Mouse (Mus musculus) hindbrain, embryonic 11.5 days (tissue): ENCODE measurements at regions not wholly inside any gene's neighbourhood (a gene's known extent, or its start where the extent isn't known, plus 50 kb on each side); places are given as distances from the start of the nearest gene placed in this dataset.
A peak's percentile ranks its signal among the peaks of the same experiment; 100 is the strongest.
"Not testable (repeated sequence)": the region's sequence is repeated elsewhere in the genome, so short reads cannot be mapped to it uniquely, and the experiment has no call there.

Experiments
- ATAC-seq: fragments of 200-750 bp; cut with Nextera tagmentation; 2 replicates; pipeline ENCODE4 v1.8.0; 2017; ENCODE audit warnings: mild to moderate bottlenecking, moderate TSS enrichment, moderate library complexity; ENCODE audit not compliant: low FRiP score
- DNase-seq: peaks from one replicate; pipeline ENCODE4 v3.0.0-alpha.2; 2015; ENCODE audit warnings: low spot score
- H3K27ac ChIP-seq: fragments of 300-500 bp; sonication (generic); 2 replicates; pipeline ENCODE4 v1.5.1; 2014; ENCODE audit warnings: mild to moderate bottlenecking, low read depth, low read length
- H3K27me3 ChIP-seq: fragments of 300-500 bp; sonication (generic); 2 replicates; pipeline ENCODE4 v1.6.1; 2014; ENCODE audit warnings: mild to moderate bottlenecking, low read length, moderate library complexity, mixed read lengths; ENCODE audit not compliant: control insufficient read depth, insufficient read depth
- H3K36me3 ChIP-seq: fragments of 300-500 bp; sonication (generic); 2 replicates; pipeline ENCODE4 v1.6.1; 2014; ENCODE audit warnings: mild to moderate bottlenecking, low read length, moderate library complexity, mixed read lengths; ENCODE audit not compliant: control insufficient read depth, insufficient read depth
- H3K4me1 ChIP-seq: fragments of 300-500 bp; sonication (generic); replicated peaks from 2 replicates; pipeline ENCODE4 v1.6.1; 2014; ENCODE audit warnings: low read length, mixed read lengths; ENCODE audit not compliant: control insufficient read depth, insufficient read depth
- H3K4me2 ChIP-seq: fragments of 300-500 bp; sonication (generic); replicated peaks from 2 replicates; pipeline ENCODE4 v1.6.1; 2014; ENCODE audit warnings: mild to moderate bottlenecking, low read depth, low read length
- H3K4me3 ChIP-seq: fragments of 300-500 bp; sonication (generic); 2 replicates; pipeline ENCODE4 v1.5.1; 2014; ENCODE audit warnings: low read depth, low read length
- H3K9ac ChIP-seq: fragments of 300-500 bp; sonication (generic); 2 replicates; pipeline ENCODE4 v1.6.1; 2014; ENCODE audit warnings: low read depth, low read length
- H3K9me3 ChIP-seq: fragments of 300-500 bp; sonication (generic); 2 replicates; pipeline ENCODE4 v1.6.1; 2016; ENCODE audit warnings: low read length; ENCODE audit not compliant: control insufficient read depth
- WGBS: fragments of 180-500 bp; shearing (Covaris S2); extraction: QIAGEN DNeasy Blood & Tissue Kit; methylation state at CpG from one replicate; pipeline ENCODE4 v1.1.7; 2014; 5-methylcytosine and 5-hydroxymethylcytosine counted together

- Histone ChIP-seq H3K4me3 (no peak overlapping the region), H3K4me1 (no peaks in the 10 kb centered on the region), H3K9ac (no peak overlapping the region), H3K4me2 (no peak overlapping the region), H3K27me3 (no peaks in the 10 kb centered on the region), H3K9me3 (no peaks in the 10 kb centered on the region), H3K36me3 (no peaks in the 10 kb centered on the region), H3K27ac (no peak overlapping the region)
- WGBS, result 89% methylated on average over 6 of the region's 6 CpGs
- DNase-seq (no peak), ATAC-seq (no peak)
These were observed 645.6 kb upstream of the Negr1 start for GRCm38 (mm10) chr3:155915981-155916380.

GRCm38 (mm10) chr3:155942896-155943295 lies 618.7 kb upstream of the Negr1 start:
- Histone ChIP-seq H3K27ac (no peak overlapping the region), H3K27me3 (no peaks in the 10 kb centered on the region), H3K9me3 (no peaks in the 10 kb centered on the region), H3K4me3 (no peak overlapping the region), H3K4me2 (no peak overlapping the region), H3K36me3 (no peaks in the 10 kb centered on the region), H3K4me1 (no peaks in the 10 kb centered on the region), H3K9ac (no peak overlapping the region)
- WGBS, result 90% methylated on average over 2 of the region's 2 CpGs
- ATAC-seq, result no peak
- no peak for DNase-seq

DNA sequence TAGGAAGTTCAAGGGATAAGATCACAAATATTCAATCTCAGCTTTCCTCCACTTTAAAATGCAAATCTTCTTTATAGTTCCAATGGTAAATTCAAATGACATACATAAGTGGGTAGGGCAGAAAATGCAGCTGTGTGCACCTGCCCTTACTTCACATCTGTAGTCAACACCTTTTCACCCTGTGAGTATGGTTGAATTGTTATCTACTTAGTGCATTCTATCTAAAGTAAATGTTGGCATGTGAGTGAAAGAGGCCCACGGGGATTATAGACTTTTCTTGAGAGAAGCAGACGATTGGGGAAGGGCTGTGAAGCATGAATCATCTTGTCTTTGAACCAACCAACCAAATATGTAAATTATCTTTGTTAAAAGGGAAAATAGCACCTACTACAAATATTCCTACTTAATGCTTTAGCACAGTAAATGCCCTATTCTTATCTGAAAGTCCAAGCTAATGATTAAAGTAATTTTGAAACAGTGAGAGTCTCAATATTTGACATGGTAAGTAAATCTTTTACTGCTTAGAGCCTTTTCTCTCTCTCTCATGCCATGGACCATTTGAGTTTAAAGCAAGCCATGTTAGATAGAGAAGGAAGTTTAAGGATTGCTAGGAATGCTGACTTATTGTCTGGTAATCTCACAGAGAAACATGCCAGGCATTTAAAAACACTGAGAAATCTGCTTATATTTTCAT lies 617.4 kb upstream of the Negr1 start:
- no peak for ATAC-seq
- Histone ChIP-seq H3K27ac (no peak overlapping the region), H3K36me3 (no peaks in the 10 kb centered on the region), H3K4me1 (no peaks in the 10 kb centered on the region), H3K27me3 (no peaks in the 10 kb centered on the region), H3K9ac (no peak overlapping the region), H3K9me3 (no peaks in the 10 kb centered on the region), H3K4me3 (no peak overlapping the region), H3K4me2 (no peak overlapping the region)
- 51% methylated on average over 2 of the region's 2 CpGs for WGBS
- no peak for DNase-seq

- WGBS, result 86% methylated on average over 2 of the region's 2 CpGs
- H3K27me3 ChIP-seq, result no peaks in the 10 kb centered on the region
- no peak overlapping the region for H3K4me2 ChIP-seq
- H3K36me3 ChIP-seq, result no peaks in the 10 kb centered on the region
- no peaks in the 10 kb centered on the region for H3K4me1 ChIP-seq
- no peak overlapping the region for H3K9ac ChIP-seq
- H3K4me3 ChIP-seq, result no peak overlapping the region
- H3K9me3 ChIP-seq, result no peaks in the 10 kb centered on the region
- no peak for ATAC-seq
- DNase-seq, result no peak
- H3K27ac ChIP-seq, result no peak overlapping the region
These were observed 616.4 kb upstream of the Negr1 start for GRCm38 (mm10) chr3:155945188-155945587.

- WGBS, result 38% methylated on average over 2 of the region's 2 CpGs
- H3K4me2 ChIP-seq, H3K4me1 ChIP-seq, ATAC-seq, H3K36me3 ChIP-seq, H3K27me3 ChIP-seq, H3K4me3 ChIP-seq, H3K9ac ChIP-seq, H3K27ac ChIP-seq, H3K9me3 ChIP-seq, DNase-seq: not testable (repeated sequence)
These were observed 599.1 kb upstream of the Negr1 start for GRCm38 (mm10) chr3:155962496-155962895.

DNA sequence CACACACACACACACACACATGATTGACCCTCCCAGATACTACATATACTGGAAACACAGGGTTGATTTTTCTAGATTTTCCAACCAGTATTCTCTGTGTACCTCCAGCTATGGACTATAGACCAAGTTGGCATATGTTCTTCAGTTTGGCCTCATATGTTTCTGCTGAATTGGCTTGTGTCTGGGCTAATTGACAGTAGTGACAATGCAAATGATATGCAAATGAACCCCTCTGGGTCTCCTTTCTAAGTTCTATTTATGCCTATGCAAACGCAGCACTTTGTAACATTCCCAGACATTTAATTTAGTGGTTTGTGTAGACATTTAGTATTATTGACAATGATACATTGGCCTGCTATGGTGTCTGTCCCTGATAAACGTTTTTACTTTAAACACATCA lies 582.0 kb upstream of the Negr1 start:
- DNase-seq, result no peak
- Histone ChIP-seq H3K4me3 (no peak overlapping the region), H3K36me3 (no peaks in the 10 kb centered on the region), H3K27ac (no peak overlapping the region), H3K27me3 (no peaks in the 10 kb centered on the region), H3K9ac (no peak overlapping the region), H3K4me2 (no peak overlapping the region), H3K9me3 (no peaks in the 10 kb centered on the region), H3K4me1 (no peaks in the 10 kb centered on the region)
- peak; percentile 51; the same call in 1 of the 2 replicates for ATAC-seq
- WGBS, result 71% methylated on average over 2 of the region's 2 CpGs

- Histone ChIP-seq H3K9me3 (no peaks in the 10 kb centered on the region), H3K4me1 (no peaks in the 10 kb centered on the region), H3K4me3 (no peak overlapping the region), H3K27me3 (no peaks in the 10 kb centered on the region), H3K36me3 (no peaks in the 10 kb centered on the region), H3K9ac (no peak overlapping the region), H3K27ac (no peak overlapping the region), H3K4me2 (no peak overlapping the region)
- ATAC-seq, result no peak
- WGBS, result 61% methylated on average over 2 of the region's 2 CpGs
- DNase-seq, result no peak
These were observed 567.5 kb upstream of the Negr1 start for GRCm38 (mm10) chr3:155994044-155994443.

DNA sequence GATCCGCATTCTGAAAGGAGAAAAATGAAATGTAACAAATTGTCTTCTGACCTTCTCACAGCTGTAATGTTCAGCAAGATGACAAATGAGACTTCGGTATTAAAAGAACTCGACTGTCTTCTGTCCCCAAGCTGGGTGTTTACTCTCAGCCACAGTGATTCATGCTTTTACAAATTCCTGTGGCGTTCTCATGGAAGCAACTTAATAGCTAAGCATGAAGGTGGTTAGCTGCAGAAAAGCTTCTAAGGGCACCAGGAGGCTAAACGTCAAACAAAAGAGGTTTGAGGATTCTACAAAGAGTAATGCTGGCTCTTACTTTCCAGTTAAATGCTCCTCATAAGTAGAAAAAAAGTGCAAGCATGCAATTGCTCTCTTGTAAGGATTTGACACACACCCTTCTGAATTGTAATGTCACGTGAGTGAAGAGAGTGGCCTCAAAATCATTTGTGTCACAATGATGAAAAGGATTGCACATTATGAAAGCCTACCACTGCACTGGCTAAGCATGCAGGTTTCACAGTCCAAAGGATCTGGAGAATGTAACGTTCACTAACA lies 543.8 kb upstream of the Negr1 start:
- WGBS, result 46% methylated on average over 7 of the region's 7 CpGs
- Histone ChIP-seq H3K4me3 (no peak overlapping the region), H3K4me1 (no peaks in the 10 kb centered on the region), H3K27me3 (no peaks in the 10 kb centered on the region), H3K36me3 (no peaks in the 10 kb centered on the region), H3K9me3 (no peaks in the 10 kb centered on the region), H3K9ac (no peak overlapping the region), H3K27ac (no peak overlapping the region), H3K4me2 (no peak overlapping the region)
- no peak for ATAC-seq
- DNase-seq, result no peak

DNA sequence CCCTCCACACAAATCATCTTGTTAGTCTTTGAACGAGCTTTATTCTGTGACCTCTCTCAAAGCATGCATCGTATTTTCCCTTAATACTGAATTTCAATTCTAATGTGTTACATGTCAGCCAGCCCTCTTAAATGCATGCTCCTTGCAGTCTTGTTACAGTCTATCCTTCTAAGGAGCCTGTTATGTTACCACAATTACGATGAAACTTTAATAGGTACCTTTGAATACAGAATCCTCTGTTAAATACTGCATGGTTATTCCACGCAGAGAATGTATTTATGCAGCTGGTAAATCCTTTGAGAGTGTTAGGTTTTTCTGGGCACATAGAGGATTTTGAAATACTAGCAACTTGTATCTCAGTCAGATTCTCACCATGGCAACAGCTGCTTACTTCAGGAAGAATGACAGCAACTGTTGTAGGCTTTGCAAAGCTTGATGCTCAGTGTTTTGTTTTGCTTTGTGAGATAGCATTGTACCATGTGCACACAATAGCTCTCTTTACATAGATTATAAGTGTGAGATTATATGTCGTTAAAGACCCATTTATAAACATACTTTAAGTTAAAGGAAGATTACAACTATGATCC lies 532.9 kb upstream of the Negr1 start:
- peak; percentile 6 for DNase-seq
- WGBS, result 74% methylated on average over 5 of the region's 5 CpGs
- H3K4me1 ChIP-seq, result no peaks in the 10 kb centered on the region
- H3K4me3 ChIP-seq, result no peak overlapping the region
- H3K9ac ChIP-seq, result no peak overlapping the region
- no peak overlapping the region for H3K27ac ChIP-seq
- no peak overlapping the region for H3K4me2 ChIP-seq
- peak; percentile 34 for ATAC-seq
- no peaks in the 10 kb centered on the region for H3K36me3 ChIP-seq
- H3K27me3 ChIP-seq, result no peaks in the 10 kb centered on the region
- H3K9me3 ChIP-seq, result no peaks in the 10 kb centered on the region
